16 mouse cellular contexts compared by ENCODE assay signal in genomic region chr8:24261359-24261758, GRCm38 (mm10).
"Had no signal": no experiment of that assay in that cellular context is flagged by ENCODE, and none has a peak within 500 bp of the region (broad histone marks: within the 10 kb centered on the region; RNA-seq: fewer than 3 reads in every experiment).

No protein-coding gene starts in this region.

- H3K27me3 ChIP-seq: neural tube, embryonic 13.5 days; neural tube, embryonic 15.5 days; stomach, embryonic 15.5 days had no signal

- H3K9me3 ChIP-seq: neural tube, embryonic 13.5 days; neural tube, embryonic 15.5 days; stomach, embryonic 15.5 days had no signal

- H3K4me3 ChIP-seq: neural tube, embryonic 13.5 days; neural tube, embryonic 15.5 days; stomach, embryonic 15.5 days had no signal

- H3K9ac ChIP-seq: neural tube, embryonic 13.5 days; neural tube, embryonic 15.5 days; stomach, embryonic 15.5 days had no signal

- H3K4me1 ChIP-seq: neural tube, embryonic 13.5 days; neural tube, embryonic 15.5 days; stomach, embryonic 15.5 days had no signal

- H3K4me2 ChIP-seq: neural tube, embryonic 13.5 days; neural tube, embryonic 15.5 days; stomach, embryonic 15.5 days had no signal

- H3K36me3 ChIP-seq: neural tube, embryonic 13.5 days; neural tube, embryonic 15.5 days; stomach, embryonic 15.5 days had no signal

- DNase-seq: retina, postnatal 1 day; right cerebral cortex, adult 18-20 months; right cerebral cortex, postnatal 14 days; right cerebral cortex, postnatal 25 days; right cerebral cortex, postnatal 4 days; spleen, adult 18-20 months; thymus, adult 18-20 months; thymus, adult 2 months; thymus, postnatal 14 days; thymus, postnatal 25 days; thymus, postnatal 36 days; thymus, postnatal 4 days had no signal

- H3K27ac ChIP-seq: neural tube, embryonic 13.5 days; neural tube, embryonic 15.5 days; stomach, embryonic 15.5 days; stomach, postnatal 0 days had no signal
